Mouse (Mus musculus) retina, embryonic 14.5 days (tissue): ENCODE measurements at regions not wholly inside any gene's neighbourhood (a gene's known extent, or its start where the extent isn't known, plus 50 kb on each side); places are given as distances from the start of the nearest gene placed in this dataset.

Source experiments
- DNase-seq: peaks from one replicate; pipeline ENCODE4 v3.0.0-alpha.2; 2015; ENCODE audit warnings: low spot score

DNA sequence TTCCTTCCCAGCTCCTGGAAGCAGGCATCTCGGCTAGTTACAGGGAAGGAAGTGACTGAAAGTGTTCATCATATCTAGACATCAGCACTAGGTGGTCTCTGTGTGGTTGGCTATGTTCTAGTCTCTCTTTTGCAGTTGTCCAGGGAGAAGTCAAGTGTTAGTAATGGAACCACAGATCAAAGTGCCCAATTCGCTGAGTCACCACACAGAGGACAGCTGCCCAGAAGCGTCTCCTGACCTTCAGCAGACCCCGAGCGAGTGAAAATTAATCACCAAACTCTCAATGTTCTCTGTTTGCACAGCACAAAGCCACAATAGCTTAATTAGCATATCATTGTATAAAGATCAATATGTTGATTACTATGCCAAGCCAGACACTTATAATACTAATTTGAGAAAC, 151.6 kb upstream of the Ncam1 start:
- DNase-seq, result no peak

DNA sequence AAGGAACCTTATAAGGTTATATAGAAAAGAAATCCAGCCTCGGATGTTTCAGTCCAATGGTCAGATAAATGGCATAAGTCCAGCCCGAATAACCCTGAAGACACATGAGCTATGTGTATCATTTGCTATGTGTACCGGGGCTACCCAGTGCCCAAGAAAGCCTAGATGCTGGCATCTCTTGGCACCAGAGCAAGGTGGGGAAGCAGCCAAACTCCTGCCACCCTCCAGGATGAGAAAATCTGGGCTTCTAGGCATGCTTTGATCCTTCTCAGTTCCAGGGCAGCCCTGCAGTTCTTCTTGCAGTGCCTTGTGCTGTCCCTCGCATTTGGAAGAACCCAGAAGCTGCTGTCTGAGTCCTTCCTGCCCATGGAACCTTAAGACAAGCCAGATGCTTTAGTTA, 149.8 kb upstream of the Ncam1 start:
- no peak for DNase-seq

DNA sequence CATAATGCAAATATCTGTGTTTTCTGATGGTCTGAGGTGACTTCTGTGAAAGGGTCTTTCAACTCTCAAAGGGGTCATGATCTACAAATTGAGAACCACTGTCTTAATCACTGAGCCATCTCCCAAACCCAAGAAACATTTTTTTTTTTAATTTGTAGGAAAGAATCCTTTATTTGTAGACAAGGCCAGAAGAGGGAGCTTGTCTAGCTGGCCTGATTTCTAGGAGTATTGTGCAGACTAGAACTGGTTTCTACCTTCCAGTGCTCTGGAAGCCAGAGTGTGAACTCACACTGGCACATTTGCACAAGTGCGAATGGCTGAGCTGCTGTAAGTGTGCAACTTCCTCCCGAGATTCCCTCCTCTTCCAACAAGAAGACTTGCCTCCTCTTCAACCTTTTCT, 148.1 kb upstream of the Ncam1 start:
- DNase-seq, result no peak

DNA sequence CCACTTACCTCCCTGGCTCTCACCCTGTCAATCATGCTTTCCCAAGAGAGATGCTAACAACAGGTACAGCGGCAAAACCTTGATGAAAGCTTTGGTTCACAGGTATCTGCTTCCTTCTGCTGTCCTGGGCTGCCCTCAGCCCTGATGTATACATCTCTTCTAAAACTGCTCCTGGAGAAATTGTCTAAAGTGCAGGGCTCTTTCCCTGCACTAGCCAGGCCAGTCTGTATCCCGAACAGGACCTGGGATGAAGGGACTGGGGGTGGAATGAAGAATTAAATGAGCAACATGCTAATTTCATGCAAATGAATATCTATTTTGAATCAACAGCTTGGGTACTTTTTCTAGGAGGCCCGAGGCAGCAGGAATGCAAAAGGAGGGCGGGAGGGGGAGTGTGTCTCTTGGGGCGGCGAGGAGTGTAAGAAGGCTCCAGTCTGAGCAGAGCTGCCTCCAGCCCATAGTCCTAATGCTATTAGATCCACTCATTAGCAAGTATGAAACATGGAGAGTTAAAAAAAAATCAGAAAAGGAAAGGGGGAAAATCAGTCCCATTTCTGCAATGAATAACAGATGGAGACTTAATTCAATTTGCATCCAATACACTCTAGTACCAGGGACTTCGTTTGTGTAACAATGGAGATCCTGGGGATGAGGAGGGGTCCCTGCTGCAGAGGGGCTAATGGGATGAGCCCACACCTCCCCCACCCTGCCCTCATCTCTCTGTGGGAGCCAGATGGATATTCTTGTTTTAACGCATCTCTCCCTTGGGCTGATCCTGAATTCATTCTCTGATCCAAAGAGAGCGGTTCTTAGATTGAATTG, 137.0 kb upstream of the Ncam1 start:
- peak; percentile 46 for DNase-seq

DNA sequence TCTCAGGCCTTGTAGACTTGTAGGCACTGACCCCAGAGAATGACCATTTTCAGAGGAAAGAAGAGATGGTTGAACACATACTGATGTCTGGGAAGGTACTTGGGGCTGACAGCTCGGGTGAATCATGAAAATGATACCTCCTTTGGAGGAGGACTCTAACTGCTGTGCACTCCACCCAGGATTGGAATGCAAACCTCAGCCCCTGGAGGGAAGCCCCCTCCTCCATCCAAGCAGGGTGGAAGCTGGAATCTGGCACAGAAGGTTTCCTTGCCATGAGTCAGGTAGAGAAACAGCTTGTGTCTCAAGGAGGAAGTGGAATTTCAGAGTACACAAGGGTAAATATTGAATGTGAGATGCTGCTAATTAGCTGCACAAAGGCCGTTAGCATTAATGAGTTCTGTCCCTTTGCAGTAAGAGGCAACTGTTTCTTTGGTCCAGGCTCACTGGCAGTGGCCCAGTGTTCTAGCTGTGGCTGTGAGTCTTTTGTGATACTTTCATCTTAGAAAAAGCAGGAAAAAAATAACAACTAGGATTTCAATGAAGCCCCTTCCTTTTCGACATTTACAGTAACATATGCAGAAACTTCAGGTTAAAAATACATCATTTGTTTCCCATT, 129.4 kb upstream of the Ncam1 start:
- DNase-seq, result no peak

DNA sequence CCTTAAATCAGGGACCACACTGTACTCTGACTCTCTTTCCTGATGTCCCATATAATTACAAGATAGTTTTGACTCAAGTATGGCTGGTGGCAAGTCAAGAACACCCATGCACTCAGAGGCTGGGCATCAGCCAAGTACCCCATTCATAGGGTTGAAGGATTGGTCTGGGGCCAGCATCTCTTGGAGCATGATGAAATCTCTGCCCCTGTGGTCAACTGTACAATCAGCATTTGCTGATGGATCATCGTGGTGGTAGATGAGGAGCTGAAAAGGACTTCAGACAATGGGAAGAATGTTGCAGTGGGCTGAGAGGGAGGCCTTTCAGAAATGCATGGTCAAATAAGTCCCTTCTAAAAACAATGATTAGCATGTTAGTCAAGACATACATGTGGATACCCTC, 128.6 kb upstream of the Ncam1 start:
- no peak for DNase-seq

DNA sequence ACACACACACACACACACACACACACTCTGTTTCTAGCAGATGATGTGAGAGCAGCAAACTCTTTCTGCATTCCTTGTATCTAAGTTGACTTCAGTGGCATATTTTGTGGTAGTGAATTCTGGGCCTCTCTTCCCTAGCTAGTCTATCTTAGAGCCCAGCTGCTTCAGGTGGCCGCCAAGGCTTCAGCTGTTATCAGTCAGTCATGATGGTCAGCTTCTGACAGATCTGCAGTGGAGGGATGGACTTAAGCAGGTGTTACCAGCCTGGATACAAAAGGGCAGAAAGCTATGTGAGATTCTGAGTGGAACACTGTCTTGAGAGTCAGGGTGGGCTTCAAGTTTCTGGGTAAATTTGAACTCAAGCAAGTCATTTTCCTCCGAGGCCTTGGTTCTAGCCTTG, 127.1 kb upstream of the Ncam1 start:
- no peak for DNase-seq

DNA sequence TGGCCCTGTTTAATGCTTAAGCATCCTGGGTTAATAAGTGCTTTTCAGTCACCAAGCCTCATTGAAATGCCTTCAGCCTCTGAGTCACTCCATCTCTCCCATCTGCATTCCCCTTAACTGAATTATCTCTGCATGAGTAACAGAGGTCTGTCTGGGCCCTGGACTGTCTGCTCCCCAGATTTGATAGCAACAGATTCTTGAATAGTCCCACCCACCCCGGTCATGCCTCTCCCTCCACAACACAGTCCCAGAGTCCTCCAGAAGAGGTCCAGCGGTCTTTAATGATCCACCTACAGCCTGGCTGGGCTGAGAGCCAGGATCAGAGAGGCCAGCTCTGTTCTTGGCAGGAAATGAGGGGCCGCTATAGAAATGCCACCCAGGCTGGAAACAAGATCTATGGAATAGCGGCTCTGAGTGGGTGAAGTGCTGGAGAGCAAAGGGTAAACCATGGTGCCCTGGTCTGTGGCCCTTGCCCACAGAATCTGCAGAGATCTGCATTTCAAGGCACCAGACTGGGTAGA, 125.3 kb upstream of the Ncam1 start:
- peak; percentile 66 for DNase-seq

DNA sequence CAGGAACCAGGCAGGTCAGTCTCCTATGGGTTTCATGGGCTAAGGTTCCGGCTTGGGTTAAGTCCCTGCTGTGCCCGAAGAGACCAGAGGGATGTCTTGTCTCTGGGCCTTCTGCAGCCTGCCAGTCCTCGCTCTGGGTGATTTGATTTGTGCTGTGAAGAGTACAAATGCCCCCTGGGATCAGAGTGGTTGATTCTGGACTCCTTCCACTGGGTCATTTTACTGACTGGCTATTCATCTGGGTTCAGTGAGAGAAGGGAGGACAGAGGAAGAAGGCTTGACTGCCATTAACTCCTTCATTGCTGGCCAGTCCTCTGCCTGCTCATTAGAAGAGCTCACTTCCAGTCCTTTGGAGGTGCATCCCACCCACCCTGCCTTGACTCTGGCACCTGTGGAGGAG, 124.0 kb upstream of the Ncam1 start:
- DNase-seq, result no peak

DNA sequence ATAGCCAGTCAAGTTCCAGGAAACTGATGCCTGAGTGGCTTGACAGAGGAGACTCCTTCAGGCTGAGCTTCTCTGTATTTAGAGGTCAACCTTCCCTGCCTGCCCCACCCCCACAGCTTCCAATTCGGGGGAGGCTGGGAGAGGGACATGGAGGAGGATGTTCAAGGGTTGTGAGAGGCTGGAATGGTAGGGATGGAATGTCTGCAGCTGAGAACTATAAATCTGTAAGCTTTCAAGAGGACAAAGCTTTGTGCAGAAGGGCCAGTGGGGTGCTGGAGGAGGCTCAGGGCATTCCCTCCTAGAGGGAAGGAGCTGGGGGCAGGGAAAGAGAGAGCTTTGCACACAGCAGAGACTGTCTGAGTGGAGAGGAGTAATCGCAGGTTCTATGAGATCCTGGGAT, 123.4 kb upstream of the Ncam1 start:
- DNase-seq, result no peak

DNA sequence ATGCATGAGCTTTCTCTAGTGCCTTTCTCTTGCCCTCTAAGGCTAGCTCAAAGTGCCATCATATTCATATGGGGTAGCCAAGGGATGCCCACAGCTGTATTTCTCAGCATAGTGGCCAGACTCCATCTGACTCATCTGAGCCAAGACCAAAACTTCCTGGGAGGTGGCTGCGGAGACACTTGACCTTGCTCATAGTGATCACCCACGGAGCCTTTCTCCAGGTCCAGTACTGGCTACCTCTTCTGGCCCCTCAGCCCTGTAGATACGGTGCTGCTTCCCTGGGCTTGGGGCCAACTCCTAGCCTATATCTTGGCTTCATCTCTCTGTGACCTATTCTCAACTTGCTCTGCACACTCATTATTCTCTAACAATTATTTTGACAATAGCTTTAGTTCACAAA, 122.6 kb upstream of the Ncam1 start:
- DNase-seq, result no peak

DNA sequence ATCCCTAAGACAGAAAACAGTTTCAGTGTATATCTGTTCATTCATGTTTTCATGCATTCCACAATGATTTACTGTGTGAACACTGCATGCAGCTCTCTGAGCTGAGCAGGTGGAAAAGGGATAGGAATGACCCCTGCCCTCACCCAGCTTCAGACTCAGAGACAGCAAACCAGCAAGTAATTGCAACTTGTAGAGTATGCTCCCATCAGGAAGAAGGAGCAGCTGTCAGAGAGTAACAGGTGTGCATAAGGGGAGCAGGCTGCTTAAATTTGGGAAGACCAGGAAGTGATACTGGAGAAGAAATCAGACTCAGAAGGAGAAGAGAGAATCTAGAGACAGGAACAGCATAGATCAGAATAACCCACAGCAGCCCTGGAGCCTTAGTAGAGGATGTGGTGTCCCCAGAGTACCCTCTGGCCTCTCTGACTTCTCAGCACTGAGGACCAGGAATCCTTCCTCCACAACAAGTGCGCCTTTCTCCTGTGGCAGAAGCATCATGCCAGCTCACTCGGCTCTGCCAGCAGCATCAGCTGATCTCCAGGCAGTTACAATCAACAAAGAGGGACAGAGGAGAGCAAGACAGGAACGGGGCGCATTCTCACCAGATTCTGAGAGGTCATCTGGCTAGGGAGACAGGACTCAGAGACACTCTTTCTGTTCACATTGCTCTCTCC, 116.5 kb upstream of the Ncam1 start:
- DNase-seq, result no peak

DNA sequence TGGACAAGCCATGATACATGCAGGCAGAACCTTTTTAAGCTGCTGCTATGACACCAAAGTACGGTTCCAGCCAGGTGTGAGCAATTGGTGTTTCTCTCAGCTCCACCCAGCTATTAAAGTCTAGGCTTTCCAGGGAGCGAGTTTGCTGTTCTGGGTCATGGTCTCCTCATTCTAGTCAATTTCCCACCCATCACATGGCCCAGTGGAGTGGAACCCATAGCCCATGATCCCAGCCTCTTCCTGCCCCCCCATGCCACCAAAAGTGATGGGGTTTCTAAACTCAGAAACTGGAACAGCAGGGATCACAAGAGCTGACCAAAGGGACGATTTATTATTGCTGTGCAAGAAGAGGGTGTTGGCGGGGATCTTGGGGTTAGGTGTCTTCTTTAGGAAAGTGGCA, 115.0 kb upstream of the Ncam1 start:
- no peak for DNase-seq

DNA sequence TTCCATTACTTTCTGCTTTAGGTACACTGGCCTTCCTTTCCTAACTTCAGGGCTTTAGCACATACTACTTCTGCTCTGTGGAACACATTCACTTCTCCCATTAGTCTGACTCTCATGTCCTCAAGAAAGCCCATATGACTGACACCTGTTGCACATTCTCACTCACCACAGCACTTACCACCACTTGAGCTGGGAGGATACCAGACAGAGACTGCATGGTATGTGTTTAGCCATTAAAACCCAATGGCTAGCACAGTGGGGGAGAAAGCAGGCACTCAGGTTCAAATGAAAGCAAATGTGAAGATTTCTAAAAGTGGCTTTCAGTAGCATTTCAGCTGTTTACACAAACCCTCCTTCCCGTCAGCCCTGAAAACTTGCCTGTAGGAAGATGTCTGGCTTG, 113.6 kb upstream of the Ncam1 start:
- DNase-seq, result no peak

DNA sequence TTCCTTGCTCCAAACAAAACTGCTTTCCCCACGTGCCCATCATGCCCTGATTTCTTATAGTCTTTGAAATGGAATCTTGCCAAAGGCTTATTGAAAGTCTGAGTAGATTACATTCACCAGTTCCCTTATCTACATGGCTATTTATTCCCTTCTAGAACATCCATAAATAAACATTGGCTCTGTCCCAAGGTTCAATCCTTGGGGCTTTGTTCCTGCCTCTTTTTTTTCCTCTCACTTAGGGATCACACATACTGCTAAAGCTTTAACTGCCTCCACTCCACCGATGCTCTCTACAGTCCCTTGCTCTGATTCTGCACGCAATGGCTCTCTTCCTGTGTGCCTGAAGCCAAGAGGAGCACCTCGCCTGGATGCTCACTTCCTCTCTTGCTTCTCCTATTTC, 107.6 kb upstream of the Ncam1 start:
- no peak for DNase-seq

DNA sequence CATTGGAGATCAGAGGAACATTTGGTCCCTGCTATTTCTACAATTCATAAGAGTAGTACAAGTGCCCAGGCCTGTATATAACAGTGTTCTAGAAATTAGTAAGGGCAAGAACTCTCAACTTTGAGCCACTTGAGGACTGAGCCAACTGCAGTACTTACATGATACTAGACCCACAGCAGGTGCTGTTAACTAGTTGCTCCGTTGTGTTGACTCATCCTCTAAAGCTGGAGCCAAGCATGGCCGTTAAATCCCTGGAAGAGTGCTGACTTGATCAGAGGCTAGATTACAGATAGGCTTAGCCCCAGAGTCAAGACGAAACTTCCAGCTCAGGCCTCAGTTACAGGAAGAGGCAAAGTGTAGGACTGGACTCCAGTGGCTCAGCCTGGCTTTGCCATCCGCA, 107.0 kb upstream of the Ncam1 start:
- no peak for DNase-seq

DNA sequence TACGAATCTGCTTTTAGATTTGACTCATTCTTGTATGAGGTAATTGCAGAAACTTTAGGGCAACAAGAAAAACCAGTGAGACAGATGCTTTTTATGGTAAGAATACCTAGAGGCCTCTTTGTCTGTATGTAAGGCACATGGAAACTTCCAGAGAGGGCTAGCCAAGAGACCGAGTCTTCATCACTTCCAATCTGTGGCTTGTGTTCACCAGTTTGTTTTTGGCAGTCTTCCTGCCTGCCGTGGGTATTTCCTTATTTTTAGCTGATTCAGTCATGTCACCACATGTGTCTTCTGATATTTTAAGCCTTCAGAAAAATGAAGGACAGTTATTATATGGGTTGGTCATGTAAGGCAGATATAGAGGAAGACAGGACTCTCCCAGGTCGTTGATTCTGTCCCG, 100.2 kb upstream of the Ncam1 start:
- no peak for DNase-seq

DNA sequence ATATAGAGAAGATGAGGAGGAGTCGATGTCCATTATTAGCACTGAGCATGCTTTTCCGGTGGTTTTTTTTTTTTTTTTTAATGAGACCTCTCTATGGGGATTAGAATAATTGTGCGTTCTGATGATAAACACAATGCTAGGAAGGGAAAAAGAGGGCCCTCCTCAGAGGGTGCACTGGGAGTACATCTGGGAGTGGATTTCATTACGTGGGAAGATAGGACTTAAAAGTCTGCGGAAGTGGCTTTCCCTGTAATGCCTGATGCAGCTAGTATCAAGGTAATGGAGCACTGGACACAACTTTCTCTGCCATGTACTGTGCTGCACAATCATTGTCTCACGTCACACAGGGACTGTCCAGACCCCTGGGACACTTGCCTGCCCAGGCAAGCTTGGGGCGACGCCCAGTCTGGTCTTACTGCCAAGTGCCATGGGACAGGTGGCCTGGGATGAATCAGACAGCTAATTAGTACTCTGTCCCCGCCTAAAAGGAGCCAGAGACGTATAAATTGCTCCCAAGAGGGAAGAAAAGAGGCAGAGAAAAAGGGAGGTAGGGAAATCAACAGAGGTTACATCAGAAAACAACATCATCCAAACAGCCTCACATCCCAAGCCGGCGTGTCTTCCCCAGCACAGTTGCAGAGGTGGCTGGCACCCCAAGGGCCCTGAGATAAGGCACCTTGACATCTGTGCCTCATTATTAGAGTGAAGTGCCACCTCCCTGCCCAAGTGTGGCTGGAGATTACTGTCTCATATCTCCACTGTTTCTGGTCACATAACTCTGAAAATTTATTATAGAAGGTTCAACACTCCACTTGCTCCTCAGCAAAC, 86.0 kb upstream of the Ncam1 start:
- no peak for DNase-seq

DNA sequence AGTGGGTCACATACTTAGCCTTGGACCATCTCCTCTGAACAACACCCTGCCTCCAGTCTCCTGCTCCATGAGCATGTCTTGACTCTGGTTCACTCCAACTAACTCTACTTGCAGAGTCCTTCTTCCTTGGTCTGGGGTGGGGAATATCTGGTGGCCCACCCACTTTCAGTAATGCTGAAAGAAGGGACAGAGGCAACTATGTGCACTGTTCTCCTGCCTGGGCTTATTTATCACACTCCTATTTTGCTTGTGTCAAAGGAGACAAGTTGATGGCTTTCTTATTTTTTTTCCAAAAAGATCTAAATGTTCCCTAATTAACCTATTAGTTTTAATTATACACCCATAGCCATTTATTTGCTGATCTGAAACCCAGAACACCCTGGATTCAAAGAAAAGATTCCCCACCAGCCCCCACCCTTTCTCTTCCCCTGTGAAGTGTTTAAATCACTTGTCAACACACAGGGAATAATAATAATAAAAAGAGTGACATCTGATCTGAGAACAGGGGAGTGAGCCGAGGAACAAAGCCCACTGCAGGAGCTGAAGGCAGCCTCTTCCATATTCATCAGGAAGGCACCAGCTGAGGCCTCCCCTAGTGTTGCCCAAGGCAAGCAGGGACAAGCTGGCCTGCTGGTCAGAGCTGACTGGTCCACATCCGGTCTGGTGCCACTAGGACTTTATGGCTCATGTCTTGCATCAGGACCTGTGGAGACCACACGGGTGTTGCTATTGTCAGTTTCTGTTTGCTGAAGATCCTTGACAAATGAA, 80.8 kb upstream of the Ncam1 start:
- no peak for DNase-seq

DNA sequence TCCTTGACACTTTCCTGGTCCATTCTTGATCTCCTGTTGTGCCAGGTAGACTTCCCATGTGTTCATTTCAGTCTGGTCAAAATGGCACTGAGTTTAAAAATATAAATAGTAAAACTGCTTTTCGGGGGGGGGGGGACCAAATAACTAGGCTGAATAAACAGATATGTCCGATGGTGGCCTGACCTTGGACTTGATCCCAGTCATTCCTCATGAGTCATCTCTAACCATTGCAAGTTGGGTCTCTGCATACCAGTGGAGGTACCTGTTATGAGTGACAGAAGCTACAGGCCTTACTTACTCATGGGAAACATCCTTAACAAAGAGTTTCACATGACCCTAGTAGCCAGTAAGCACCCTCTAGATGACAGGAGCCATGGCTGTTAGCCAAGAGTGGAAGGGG, 76.2 kb upstream of the Ncam1 start:
- no peak for DNase-seq

DNA sequence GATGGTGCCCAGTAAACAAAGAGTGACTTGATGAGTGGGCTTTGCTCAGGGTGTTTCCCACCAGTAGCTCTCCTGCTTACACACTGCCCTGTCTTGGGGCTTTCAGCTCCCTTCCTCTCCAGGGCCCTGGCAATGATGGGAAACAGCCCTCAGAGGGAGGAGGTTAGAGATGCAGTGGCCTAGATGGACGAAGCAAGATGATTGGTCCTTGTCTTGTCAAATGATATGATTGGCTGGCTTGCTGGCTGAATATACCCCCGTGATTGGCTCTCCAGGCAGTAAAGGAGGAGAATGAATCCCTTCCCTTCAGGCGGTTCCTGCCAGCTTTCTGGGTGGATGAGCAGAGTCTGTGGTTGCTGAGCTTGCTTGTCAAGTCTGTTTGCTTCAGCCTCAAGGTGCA, 74.8 kb upstream of the Ncam1 start:
- DNase-seq, result peak; percentile 94

DNA sequence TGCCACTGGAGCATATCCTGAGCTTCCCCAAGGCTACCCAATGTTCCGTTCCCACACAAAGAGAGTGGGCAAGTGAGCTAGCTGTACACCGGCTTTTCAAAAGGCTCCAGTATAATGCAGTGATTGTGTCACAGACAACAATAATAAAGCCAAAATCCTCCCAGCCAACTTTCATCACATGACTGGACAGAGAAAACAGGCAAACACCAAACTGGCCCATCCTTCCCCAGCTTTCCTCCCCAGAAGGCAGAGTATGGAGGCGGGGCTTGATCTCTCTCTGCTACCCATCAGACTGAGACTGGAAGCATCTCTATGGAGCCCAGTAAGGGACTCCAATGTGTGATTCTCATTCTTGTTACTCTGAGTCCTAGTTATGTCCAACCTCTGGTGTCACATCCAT, 52.8 kb upstream of the Ncam1 start:
- no peak for DNase-seq
